Mouse (Mus musculus): ENCODE data around the gene Pappa.

The Pappa gene

DNA sequence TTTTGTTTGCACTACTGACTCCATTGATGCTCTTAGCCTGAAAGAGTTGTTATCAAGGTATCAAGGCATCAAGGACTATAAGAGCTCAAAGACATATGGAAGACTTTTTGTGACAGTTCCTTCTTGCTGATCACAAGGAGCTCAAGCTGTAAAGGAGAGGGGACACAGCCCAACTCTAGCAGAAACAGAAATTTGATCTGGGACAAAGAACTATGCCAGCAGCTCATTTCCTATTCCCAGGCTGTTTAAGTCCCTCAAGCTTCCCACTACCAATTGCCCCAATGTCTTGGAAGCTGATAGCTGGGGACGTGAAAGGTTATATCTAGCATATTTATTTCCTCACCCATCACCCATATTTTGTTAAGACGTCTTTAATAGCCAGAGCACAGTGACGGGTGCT lies 39.7 kb downstream of the Pappa start:
- ATAC-seq (ENCODE audit: insufficient number of reproducible peaks, low FRiP score, low TSS enrichment), result no peak

GRCm38 (mm10) chr4:65166288-65166835 lies 42.4 kb downstream of the Pappa start:
- peak; percentile 83 for ATAC-seq (ENCODE audit: insufficient number of reproducible peaks, low FRiP score, low TSS enrichment)

GRCm38 (mm10) chr4:65174505-65174904 lies 50.5 kb downstream of the Pappa start:
- no peak for ATAC-seq (ENCODE audit: insufficient number of reproducible peaks, low FRiP score, low TSS enrichment)

DNA sequence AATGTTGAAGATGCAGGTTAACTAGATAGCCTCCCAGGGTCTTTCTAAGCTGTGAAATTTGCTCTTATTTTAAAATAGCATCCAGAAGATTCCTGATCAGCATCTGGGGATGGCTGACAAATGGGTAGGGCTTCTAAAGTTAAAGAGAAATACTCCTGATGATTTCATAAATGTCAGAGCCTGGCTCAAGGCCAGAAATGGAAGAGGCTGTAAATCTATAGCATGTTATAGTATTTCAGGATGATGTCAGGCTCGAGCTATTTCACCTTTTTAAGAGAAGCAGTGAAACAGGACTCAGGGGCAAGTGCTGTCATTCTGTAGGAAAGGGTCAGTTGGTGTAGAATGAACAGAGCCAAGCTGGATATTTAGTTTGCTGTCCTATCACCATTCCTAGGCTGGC lies 54.2 kb downstream of the Pappa start:
- no peak for ATAC-seq (ENCODE audit: insufficient number of reproducible peaks, low FRiP score, low TSS enrichment)

GRCm38 (mm10) chr4:65187236-65187635 lies 63.3 kb downstream of the Pappa start:
- ATAC-seq (ENCODE audit: insufficient number of reproducible peaks, low FRiP score, low TSS enrichment), result no peak

DNA sequence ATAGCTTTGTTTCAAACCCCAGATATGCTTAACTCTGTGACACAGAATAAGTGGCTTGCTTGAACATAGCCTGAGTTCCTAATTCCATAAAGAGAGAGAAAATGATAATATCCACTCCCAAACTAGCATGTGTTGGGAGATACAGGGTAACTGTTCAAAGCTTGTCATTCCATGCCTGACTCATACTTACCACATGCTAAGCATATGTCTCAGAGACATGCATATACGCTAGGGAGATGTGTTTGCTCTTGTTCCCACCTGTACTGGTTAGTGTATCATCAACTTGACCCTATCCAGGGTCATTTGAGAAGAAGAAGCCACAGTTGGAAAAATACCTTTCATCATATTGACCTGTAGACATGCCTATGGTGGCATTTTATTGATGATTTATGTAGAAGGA lies 63.7 kb downstream of the Pappa start:
- no peak for ATAC-seq (ENCODE audit: insufficient number of reproducible peaks, low FRiP score, low TSS enrichment)

GRCm38 (mm10) chr4:65188921-65189485 lies 65.0 kb downstream of the Pappa start:
- no peak for ATAC-seq (ENCODE audit: insufficient number of reproducible peaks, low FRiP score, low TSS enrichment)

- no peak for ATAC-seq (ENCODE audit: insufficient number of reproducible peaks, low FRiP score, low TSS enrichment)
Measured at GRCm38 (mm10) chr4:65192810-65193209, 68.8 kb downstream of the Pappa start.

DNA sequence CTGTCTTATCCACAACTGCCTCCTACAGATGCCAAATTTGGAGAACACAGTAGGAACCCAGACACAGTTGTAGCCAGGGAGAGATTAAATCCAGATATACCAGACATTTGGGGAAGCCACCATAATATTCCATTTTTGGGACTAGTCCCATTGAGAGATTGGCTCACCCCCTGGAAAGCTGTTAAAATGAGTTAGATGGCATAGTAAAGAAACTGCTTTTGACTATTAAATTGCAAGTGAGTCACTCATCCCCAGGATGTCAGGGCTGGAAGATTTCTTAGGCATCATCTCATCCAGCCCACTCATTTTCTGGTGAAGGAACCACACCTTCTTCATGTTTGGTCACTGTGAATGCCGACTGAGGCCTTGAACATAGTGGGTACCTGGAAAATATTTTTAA lies 72.0 kb downstream of the Pappa start:
- no peak for ATAC-seq (ENCODE audit: insufficient number of reproducible peaks, low FRiP score, low TSS enrichment)

- no peak for ATAC-seq (ENCODE audit: insufficient number of reproducible peaks, low FRiP score, low TSS enrichment)
Measured at GRCm38 (mm10) chr4:65203666-65204065, 79.7 kb downstream of the Pappa start.

DNA sequence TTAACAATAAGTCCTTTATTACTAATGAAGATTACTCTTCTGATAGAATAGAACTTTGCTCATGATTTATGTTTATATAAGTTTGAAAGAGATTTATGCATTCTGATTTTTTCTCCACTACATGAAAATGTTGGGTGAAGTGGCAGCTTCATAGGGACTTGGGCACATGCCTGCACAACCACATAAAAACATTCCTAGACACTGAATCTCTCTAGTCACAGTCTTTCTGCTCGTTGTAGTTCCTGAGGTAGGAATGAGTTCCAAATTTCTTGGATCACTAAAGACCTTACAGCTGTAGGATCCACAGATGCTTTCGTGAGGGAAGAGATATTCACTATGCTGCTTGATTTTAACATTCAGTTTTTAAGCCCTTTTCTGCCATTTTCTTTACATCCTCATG lies 81.5 kb downstream of the Pappa start:
- no peak for ATAC-seq (ENCODE audit: insufficient number of reproducible peaks, low FRiP score, low TSS enrichment)

DNA sequence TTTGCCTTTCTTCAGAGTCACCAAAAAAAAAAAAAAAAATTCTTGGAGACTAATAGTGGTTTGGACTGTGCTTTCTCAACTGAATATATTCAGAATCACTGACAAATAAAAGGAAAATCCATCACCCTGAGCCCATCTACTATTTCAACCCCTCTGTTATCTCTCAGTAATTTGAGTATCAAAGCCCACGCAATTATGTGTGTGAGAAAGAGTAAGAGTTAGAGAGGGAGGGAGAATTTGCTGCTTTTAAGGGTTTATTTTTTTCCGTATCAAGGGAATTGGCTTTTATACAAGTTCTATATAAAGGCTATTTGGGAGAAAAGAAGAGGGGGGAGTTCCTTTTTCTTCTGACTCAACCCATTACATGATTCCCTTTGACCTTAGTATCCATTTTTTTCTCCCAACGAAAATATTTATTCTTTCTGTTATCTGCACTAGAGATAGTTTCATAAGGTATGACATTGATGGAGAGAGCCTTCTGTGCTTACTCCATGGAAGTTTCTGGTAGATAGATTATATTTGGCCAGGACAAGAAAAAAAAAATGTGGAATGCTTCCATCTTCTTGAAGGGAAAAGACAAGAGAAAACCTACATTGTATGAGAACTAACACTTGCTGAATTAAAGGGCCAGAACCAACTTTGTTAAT lies 85.5 kb downstream of the Pappa start:
- ATAC-seq (ENCODE audit: insufficient number of reproducible peaks, low FRiP score, low TSS enrichment), result no peak

GRCm38 (mm10) chr4:65216682-65217081 lies 92.7 kb downstream of the Pappa start:
- no peak for ATAC-seq (ENCODE audit: insufficient number of reproducible peaks, low FRiP score, low TSS enrichment)

DNA sequence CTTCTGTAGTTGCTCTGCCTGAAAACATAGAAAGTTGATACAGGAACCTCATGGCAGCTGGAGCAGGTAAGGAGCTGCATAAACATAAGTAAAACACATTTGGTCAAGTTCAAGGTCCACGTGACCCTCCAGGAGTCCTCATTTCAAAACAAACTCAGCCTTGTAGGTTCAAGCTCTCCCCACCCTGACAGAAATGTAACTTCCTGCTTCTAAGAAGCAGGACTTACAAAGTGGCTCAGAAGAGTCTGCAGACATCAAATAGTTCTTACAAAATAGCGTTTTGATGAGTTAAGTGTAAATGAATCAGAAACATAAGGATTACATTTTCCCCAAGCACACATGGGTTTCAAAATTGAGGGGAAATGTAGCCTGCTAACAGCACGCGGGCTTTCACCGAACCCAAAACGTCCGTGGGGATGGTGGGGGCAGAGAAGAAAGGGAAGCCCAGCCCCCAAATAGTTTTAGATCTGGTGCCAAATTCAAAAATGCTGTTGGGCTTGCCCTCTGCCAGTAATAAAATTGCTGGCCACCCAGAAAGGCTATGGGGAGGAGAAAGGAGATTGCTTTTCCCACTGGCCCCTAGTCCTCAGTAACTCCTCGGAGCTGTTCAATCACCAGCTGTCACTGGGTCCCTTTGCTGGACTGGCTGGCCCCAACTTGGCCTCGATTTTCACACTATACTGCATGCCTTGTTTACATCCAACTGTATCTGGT lies 93.8 kb downstream of the Pappa start:
- ATAC-seq (ENCODE audit: insufficient number of reproducible peaks, low FRiP score, low TSS enrichment), result 0 out of 2 replicates have a peak, but pooled peaks have one; percentile 20

- no peak for ATAC-seq (ENCODE audit: insufficient number of reproducible peaks, low FRiP score, low TSS enrichment)
Measured at GRCm38 (mm10) chr4:65223901-65224300, 99.9 kb downstream of the Pappa start.

- ATAC-seq (ENCODE audit: insufficient number of reproducible peaks, low FRiP score, low TSS enrichment), result no peak
Measured at GRCm38 (mm10) chr4:65238540-65238998, 114.6 kb downstream of the Pappa start.

DNA sequence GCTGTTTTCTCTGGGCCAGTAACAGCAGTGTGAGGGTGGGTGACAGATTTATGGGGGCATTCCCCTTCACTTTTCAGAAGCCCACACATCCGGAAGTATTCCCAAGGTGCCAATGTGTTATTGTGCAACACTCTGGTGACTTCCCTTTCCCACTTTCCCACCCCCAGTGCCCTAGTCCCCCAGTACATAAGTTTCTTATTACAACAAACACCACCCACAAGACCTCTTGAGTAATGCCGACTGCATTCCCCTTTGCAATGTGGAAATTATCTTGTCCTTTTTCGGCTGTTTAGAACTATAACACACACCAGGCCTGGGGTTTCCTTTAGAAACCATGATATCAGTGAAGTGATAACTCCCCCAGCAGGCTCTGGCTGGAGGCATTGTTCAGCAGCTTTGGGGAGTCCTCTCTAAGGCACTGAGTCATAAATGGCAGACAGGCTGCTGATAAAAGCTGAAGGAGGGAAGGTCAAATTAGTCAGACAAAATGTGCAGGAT lies 118.5 kb downstream of the Pappa start:
- ATAC-seq (ENCODE audit: insufficient number of reproducible peaks, low FRiP score, low TSS enrichment), result no peak

DNA sequence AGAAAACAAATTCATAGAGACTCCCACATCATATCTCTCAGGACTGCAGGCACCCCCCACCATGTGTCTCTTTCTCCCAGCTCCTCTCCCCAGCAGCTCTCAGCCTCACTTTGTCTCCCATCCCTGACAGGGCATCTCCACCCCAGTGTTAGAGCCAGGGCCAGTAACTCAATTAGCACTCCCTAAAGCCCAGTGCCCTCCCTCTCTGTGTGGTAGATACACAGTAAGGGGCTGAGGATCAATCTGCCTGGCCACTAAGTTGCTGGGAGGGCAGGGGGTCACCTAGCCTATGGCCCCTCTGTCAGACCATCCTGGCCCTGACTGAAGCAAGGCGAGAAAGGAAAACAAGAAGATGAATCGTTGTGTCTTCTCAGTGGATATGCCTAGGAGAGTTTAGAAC lies 119.3 kb downstream of the Pappa start:
- ATAC-seq (ENCODE audit: insufficient number of reproducible peaks, low FRiP score, low TSS enrichment), result no peak

GRCm38 (mm10) chr4:65245015-65245414 lies 121.0 kb downstream of the Pappa start:
- ATAC-seq (ENCODE audit: insufficient number of reproducible peaks, low FRiP score, low TSS enrichment), result no peak

- ATAC-seq (ENCODE audit: insufficient number of reproducible peaks, low FRiP score, low TSS enrichment), result no peak
Measured at GRCm38 (mm10) chr4:65245440-65245839, 121.5 kb downstream of the Pappa start.

GRCm38 (mm10) chr4:65252193-65252592 lies 128.2 kb downstream of the Pappa start:
- ATAC-seq (ENCODE audit: insufficient number of reproducible peaks, low FRiP score, low TSS enrichment), result no peak

Measured in cerebellum, adult (tissue).